Mouse (Mus musculus): Measurements from ENCODE around the gene Mcm3.
"Not testable (repeated sequence)": the region's sequence is repeated elsewhere in the genome, so short reads cannot be mapped to it uniquely, and the experiment has no call there.

Gene Mcm3

GRCm38 (mm10) chr1:20804526-20804925, 15.6 kb downstream of the Mcm3 start:
- DNase-seq (ENCODE audit: low read depth in 2 of 2, low spot score in 2 of 2), result no peak

GRCm38 (mm10) chr1:20801682-20802390, 18.3 kb downstream of the Mcm3 start:
- DNase-seq (ENCODE audit: low read depth in 2 of 2, low spot score in 2 of 2), result no peak

- DNase-seq (ENCODE audit: low read depth in 2 of 2, low spot score in 2 of 2), result no peak
Measured at GRCm38 (mm10) chr1:20801275-20801674, 18.8 kb downstream of the Mcm3 start.

DNA sequence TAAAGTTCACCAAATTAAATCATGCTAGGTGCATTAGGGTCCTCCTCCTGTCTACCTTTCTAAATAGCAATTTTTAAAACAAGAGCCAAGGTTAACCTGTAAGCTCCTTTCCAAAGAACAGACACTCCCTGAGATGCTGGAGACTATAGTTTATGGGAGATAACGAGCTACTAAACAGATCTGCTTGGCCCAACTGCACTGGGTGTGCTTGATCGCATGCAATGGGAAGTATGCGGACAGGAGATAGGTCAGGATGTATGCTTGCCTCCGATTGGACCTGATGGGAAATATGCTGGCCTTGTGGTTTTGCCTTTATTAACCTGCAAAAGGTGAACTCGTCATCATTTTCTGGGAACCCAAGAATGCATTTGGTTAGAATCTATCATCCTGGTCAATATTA, 24.9 kb downstream of the Mcm3 start:
- DNase-seq (ENCODE audit: low read depth in 2 of 2, low spot score in 2 of 2), result no peak

GRCm38 (mm10) chr1:20794760-20795159, 25.4 kb downstream of the Mcm3 start:
- no peak for DNase-seq (ENCODE audit: low read depth in 2 of 2, low spot score in 2 of 2)

DNA sequence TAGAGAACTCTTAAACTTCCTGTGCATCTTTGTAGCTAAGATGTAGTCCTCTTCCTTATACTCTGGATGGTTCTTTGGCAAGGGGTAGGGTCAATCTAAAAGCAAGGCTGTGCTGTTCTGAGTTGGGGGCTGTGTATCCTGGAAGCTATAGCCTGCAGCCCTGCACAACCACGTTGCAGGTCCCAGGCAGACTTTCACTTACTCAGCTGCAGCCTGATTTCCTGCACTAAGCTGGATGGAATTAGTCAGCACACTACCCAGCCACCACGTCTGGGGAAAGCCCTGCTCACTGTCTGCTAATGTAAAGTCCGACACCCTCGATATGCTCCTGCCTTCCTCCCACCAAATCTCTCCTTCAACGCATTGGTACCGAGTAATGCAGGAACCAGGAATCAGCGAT, 28.7 kb downstream of the Mcm3 start:
- no peak for DNase-seq (ENCODE audit: low read depth in 2 of 2, low spot score in 2 of 2)

GRCm38 (mm10) chr1:20790517-20790916, 29.6 kb downstream of the Mcm3 start, which contains the start of gene Il17f:
Gene Il17f (minus strand): TSS chr1:20790617.
- DNase-seq (ENCODE audit: low read depth in 2 of 2, low spot score in 2 of 2), result not testable (repeated sequence)

DNA sequence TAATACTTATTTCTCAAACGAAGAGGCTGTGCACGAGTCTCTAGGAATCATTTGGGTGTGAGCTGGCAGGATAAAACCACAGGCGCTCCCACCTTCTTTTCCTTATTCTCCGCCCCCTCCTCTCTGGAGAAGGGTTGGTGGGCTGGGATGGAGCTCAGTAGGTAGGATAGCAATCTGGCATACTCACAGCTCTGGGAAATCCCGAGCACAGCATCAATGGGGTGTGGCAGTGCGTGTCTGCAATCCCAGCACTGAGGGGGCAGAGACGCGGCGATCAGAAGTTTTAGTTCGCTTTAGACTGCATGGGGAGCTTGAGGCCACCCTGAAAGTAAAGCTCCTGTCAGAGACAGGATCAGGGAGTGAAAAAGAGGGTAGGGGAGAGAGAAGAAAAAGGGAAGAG, 31.7 kb downstream of the Mcm3 start:
- DNase-seq (ENCODE audit: low read depth in 2 of 2, low spot score in 2 of 2), result no peak

- no peak for DNase-seq (ENCODE audit: low read depth in 2 of 2, low spot score in 2 of 2)
Measured at GRCm38 (mm10) chr1:20787046-20787445, 33.1 kb downstream of the Mcm3 start.

GRCm38 (mm10) chr1:20778366-20778765, 41.7 kb downstream of the Mcm3 start:
- DNase-seq (ENCODE audit: low read depth in 2 of 2, low spot score in 2 of 2), result no peak

DNA sequence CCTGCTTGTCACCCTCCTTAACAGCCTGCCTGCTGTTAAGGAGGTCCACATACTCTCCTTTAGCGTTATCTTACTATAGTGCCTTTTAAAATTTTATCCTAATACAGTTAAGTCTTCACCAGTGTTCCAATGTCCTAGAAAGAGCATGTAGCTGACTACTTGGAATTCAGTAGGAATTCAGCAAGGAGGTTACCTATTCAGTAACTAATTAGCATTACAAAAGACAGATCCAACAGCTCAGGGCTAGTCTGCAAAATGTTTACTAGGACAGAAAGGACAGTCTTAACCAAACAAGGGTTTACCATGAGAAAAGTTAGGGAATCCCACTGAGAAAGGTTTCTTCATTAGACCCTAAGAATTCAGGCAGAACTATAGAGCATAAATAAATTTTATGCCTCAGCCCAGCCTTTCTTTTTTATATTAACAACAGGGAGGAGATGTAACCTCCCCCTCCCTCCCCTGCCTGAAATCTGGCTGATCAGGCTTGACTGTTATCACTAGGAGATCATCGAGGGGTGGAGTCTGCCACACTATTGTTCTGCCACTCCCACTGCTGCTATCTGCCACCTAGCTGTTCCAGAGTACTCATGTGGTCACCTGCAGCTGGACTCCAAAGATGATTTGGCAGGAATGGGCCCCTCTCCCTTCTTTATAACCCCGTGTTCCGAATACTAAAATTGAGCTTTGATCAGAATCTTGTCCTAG, 45.9 kb downstream of the Mcm3 start:
- not testable (repeated sequence) for DNase-seq (ENCODE audit: low read depth in 2 of 2, low spot score in 2 of 2)

GRCm38 (mm10) chr1:20766526-20766925, 53.6 kb downstream of the Mcm3 start:
- DNase-seq (ENCODE audit: low read depth in 2 of 2, low spot score in 2 of 2), result no peak

GRCm38 (mm10) chr1:20761411-20761810, 58.7 kb downstream of the Mcm3 start:
- DNase-seq (ENCODE audit: low read depth in 2 of 2, low spot score in 2 of 2), result no peak

DNA sequence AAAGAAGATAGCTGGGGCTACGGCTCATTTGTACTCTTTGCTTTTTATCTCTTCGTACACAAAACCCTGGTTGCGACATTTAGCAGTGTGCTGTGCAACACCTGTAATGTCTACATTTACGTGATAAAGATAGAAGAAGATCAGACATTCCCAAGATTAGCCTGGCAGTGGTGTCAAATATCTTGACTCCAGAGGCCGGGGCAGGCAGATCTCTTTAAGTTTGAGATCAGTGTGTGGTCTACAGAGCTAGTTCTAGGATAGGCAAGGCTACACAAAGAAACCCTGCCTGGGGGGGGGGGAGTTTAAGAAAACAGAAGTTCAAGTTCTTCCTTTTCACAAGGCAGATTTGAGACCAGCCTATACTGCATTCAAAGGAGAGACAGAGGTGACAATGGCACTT, 59.8 kb downstream of the Mcm3 start:
- no peak for DNase-seq (ENCODE audit: low read depth in 2 of 2, low spot score in 2 of 2)

DNA sequence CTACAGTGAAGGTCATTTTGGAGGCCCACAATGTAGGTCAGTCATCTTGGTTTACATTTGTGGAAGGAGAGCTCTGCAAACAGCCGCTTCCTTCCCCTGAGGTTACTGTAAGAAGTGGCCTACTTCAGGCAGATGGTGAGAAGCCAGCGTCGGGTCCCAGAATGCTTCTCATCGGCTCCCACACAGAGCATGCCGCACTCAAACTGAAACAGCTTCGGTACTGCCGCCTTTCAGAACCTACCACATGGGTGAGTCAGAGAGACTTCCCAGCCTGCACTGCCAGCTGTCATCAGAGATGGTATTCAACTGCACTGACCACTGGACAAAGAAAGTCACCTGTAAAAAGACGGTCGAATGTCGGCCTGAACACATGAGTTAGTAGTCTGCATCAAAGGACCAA, 60.3 kb downstream of the Mcm3 start:
- DNase-seq (ENCODE audit: low read depth in 2 of 2, low spot score in 2 of 2), result no peak

GRCm38 (mm10) chr1:20757586-20757985, 62.5 kb downstream of the Mcm3 start:
- no peak for DNase-seq (ENCODE audit: low read depth in 2 of 2, low spot score in 2 of 2)

- DNase-seq (ENCODE audit: low read depth in 2 of 2, low spot score in 2 of 2), result no peak
Measured at GRCm38 (mm10) chr1:20754439-20754838, 65.7 kb downstream of the Mcm3 start.

All from CD8-positive naive resting alpha-beta T cell, adult 2 months (primary cell).